In the genomic region with DNA sequence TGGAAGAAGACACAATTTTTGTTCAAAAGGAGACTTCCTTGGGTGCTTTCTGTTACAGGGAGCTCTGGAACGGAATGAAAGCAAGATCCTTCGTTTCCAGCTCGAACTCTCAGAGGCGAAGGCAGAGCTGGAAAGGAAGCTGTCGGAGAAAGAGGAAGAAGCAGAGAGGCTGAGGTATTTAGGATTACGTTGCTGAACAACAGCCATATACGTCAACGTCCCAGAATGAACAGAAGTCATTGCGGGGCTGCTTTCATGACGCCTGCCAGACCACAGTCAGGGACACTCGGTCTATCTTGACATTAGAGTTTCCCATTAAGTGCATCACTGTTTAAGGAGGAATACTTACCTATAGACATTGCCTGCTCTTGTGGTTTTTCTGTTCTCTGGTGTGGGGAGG, we compare ENCODE assay signal across 29 mouse cellular contexts.
DNase-seq lines count a peak whose midpoint lies in the region; ATAC-seq and TF ChIP-seq lines count a peak whose summit lies in the region.
"Had no signal": no experiment of that assay in that cellular context is flagged by ENCODE, and none has a peak within 500 bp of the region (broad histone marks: within the 10 kb centered on the region; RNA-seq: fewer than 3 reads in every experiment).

No protein-coding gene starts in this region.

- peak; percentile 1 for DNase-seq in splenic B cell, adult 2 months (ENCODE audit: low read depth, low spot score)
- no peak for DNase-seq in layer of hippocampus, adult 2 months (ENCODE audit: low spot score in 2 of 2)
- no peak for DNase-seq in kidney, adult 2 months
- DNase-seq: adrenal gland, postnatal 10 days; adrenal gland, postnatal 36 days; cerebellum, adult 11-12 months; cerebellum, adult 8-10 months; cerebellum, postnatal 10 days; cerebellum, postnatal 36 days; forebrain, postnatal 0 days; gastrocnemius, adult 2 months; gastrocnemius, postnatal 14 days; heart, adult 18-20 months; heart, postnatal 10 days; heart, postnatal 36 days had no signal

- no peak for TF ChIP-seq POLR2A in bone marrow macrophage, adult 2 months (IDR thresholded peaks at IDR 0.05; ENCODE audit: borderline replicate concordance, low read depth, low read length)
- no peak for TF ChIP-seq POLR2A in kidney, adult 2 months (IDR thresholded peaks at IDR 0.05; ENCODE audit: low read depth, low read length)

- no peaks in the 10 kb centered on the region for H3K36me3 ChIP-seq in splenic B cell, adult 2 months (ENCODE audit: control insufficient read depth, insufficient read depth, low read length, poor library complexity, severe bottlenecking)
- H3K36me3 ChIP-seq in intestine, embryonic 15.5 days = no peaks in the 10 kb centered on the region
- no peaks in the 10 kb centered on the region for H3K36me3 ChIP-seq in kidney, adult 2 months (ENCODE audit: control insufficient read depth, insufficient read depth, low read length)
- H3K36me3 ChIP-seq: embryonic facial prominence, embryonic 12.5 days; embryonic facial prominence, embryonic 15.5 days; G1E; heart, embryonic 12.5 days; heart, embryonic 15.5 days had no signal

- peak; percentile 87 for ATAC-seq in common myeloid progenitor, adult 5-6 weeks (replicated peaks; ENCODE audit: low read depth, poor library complexity, severe bottlenecking)
- peak; percentile 58; the same call in 1 of the 2 replicates for ATAC-seq in megakaryocyte, adult 5-6 weeks (ENCODE audit: poor library complexity, severe bottlenecking)
- ATAC-seq in intestine, embryonic 15.5 days = no peak
- ATAC-seq: forebrain, embryonic 14.5 days; forebrain, postnatal 0 days; hindbrain, postnatal 0 days; inflammation-experienced regulatory T-cells, adult 6 months; Patski had no signal

- no peaks in the 10 kb centered on the region for H3K9me3 ChIP-seq in intestine, embryonic 15.5 days
- H3K9me3 ChIP-seq: embryonic facial prominence, embryonic 12.5 days; embryonic facial prominence, embryonic 15.5 days; G1E; heart, embryonic 12.5 days; heart, embryonic 15.5 days had no signal

- no peaks in the 10 kb centered on the region for H3K4me1 ChIP-seq in bone marrow macrophage, adult 2 months (ENCODE audit: control insufficient read depth, insufficient read depth, low read length)
- H3K4me1 ChIP-seq in intestine, embryonic 15.5 days (replicated peaks) = no peaks in the 10 kb centered on the region
- no peaks in the 10 kb centered on the region for H3K4me1 ChIP-seq in kidney, adult 2 months (ENCODE audit: control insufficient read depth, insufficient read depth, low read length)
- H3K4me1 ChIP-seq: embryonic facial prominence, embryonic 12.5 days; heart, embryonic 12.5 days; heart, embryonic 15.5 days had no signal

- no peaks in the 10 kb centered on the region for H3K27me3 ChIP-seq in splenic B cell, adult 2 months (ENCODE audit: control insufficient read depth, insufficient read depth, low read length, poor library complexity, severe bottlenecking)
- no peaks in the 10 kb centered on the region for H3K27me3 ChIP-seq in intestine, embryonic 15.5 days (replicated peaks)
- no peaks in the 10 kb centered on the region for H3K27me3 ChIP-seq in kidney, adult 2 months (replicated peaks; ENCODE audit: control insufficient read depth, insufficient read depth, low read length)
- H3K27me3 ChIP-seq: embryonic facial prominence, embryonic 12.5 days; embryonic facial prominence, embryonic 15.5 days; heart, embryonic 12.5 days; heart, embryonic 15.5 days had no signal

- TF ChIP-seq CTCF in bone marrow macrophage, adult 2 months (IDR thresholded peaks at IDR 0.05; ENCODE audit: low read depth, low read length) = no peak
- no peak for TF ChIP-seq CTCF in layer of hippocampus, adult 2 months (conservative IDR thresholded peaks at IDR 0.05)
- TF ChIP-seq CTCF in kidney, adult 2 months (conservative IDR thresholded peaks at IDR 0.05; ENCODE audit: insufficient read depth, insufficient read length, low read depth, low read length) = no peak

- no peak overlapping the region for H3K27ac ChIP-seq in bone marrow macrophage, adult 2 months (ENCODE audit: insufficient read depth, low read depth, low read length)
- H3K27ac ChIP-seq in layer of hippocampus, adult 2 months = no peak overlapping the region
- H3K27ac ChIP-seq in intestine, embryonic 15.5 days = no peak overlapping the region
- H3K27ac ChIP-seq in kidney, adult 2 months (ENCODE audit: insufficient read depth, low read depth, low read length) = no peak overlapping the region
- H3K27ac ChIP-seq: embryonic facial prominence, embryonic 12.5 days; embryonic facial prominence, embryonic 15.5 days; gastrocnemius, adult 2 months; heart, embryonic 15.5 days; hindbrain, embryonic 14.5 days; hindbrain, postnatal 0 days had no signal

- H3K4me3 ChIP-seq in bone marrow macrophage, adult 2 months (ENCODE audit: insufficient read depth, low read length) = 0 out of 2 replicates have a peak overlapping the region, but pooled peaks have one; percentile 15
- H3K4me3 ChIP-seq in layer of hippocampus, adult 2 months = no peak overlapping the region
- H3K4me3 ChIP-seq in intestine, embryonic 15.5 days (replicated peaks) = no peak overlapping the region
- no peak overlapping the region for H3K4me3 ChIP-seq in kidney, adult 2 months (ENCODE audit: insufficient read depth, low read depth, low read length)
- H3K4me3 ChIP-seq: embryonic facial prominence, embryonic 12.5 days; embryonic facial prominence, embryonic 15.5 days; gastrocnemius, adult 2 months; heart, embryonic 12.5 days; heart, embryonic 15.5 days had no signal

- whole genome bisulfite sequencing in intestine, embryonic 15.5 days = 76% methylated on average over 11 of the region's 11 CpGs
- WGBS in kidney, adult 2 months = 84% methylated on average over 11 of the region's 11 CpGs

- H3K9ac ChIP-seq in intestine, embryonic 15.5 days = no peak overlapping the region
- H3K9ac ChIP-seq: embryonic facial prominence, embryonic 12.5 days; embryonic facial prominence, embryonic 15.5 days; forebrain, postnatal 0 days; heart, embryonic 12.5 days; heart, embryonic 15.5 days; hindbrain, embryonic 14.5 days had no signal

- no peak overlapping the region for H3K4me2 ChIP-seq in intestine, embryonic 15.5 days (replicated peaks)
- H3K4me2 ChIP-seq: embryonic facial prominence, embryonic 12.5 days; embryonic facial prominence, embryonic 15.5 days; heart, embryonic 12.5 days; heart, embryonic 15.5 days; hindbrain, embryonic 14.5 days had no signal
